In the genomic region with DNA sequence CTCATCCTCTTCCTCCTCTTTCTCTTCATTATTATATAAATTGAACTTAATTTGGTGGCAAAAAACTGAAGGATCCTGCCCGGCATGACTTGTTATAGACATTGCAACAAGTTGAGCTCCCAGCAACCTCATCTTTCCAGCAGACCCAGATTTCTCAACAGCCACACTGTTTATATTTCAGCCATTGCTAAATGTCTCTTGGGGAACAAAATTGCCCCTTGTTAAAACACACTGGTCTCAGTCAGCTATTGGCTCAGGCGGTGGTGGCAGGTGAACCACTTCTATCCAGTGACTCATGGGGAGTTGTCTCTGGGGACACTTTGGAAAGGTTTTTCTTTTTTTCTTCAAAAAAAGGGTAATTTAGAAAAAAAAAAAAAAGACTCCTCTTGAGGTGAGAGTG, we compare ENCODE assay signal across 23 mouse cellular contexts. TPM values are rescaled to one million over a fixed set of nuclear protein-coding genes. Genes with fewer than 3 reads are reported as not detected.
A peak's percentile ranks its signal among the peaks of the same experiment; 100 is the strongest.
DNase-seq lines count a peak whose midpoint lies in the region; ATAC-seq lines count a peak whose summit lies in the region.
"Had no signal": no experiment of that assay in that cellular context is flagged by ENCODE, and none has a peak within 500 bp of the region (broad histone marks: within the 10 kb centered on the region; RNA-seq: fewer than 3 reads in every experiment).

No protein-coding gene starts in this region.

- no peak overlapping the region for H3K4me2 ChIP-seq in liver, embryonic 16.5 days (ENCODE audit: low read depth, low read length)
- H3K4me2 ChIP-seq in liver, embryonic 11.5 days, result no peak overlapping the region
- H3K4me2 ChIP-seq in hindbrain, embryonic 11.5 days (replicated peaks; ENCODE audit: low read depth, low read length), result no peak overlapping the region
- H3K4me2 ChIP-seq: embryonic facial prominence, embryonic 12.5 days; forebrain, embryonic 12.5 days; forebrain, embryonic 15.5 days; heart, embryonic 11.5 days; hindbrain, embryonic 13.5 days had no signal

- H3K4me1 ChIP-seq in liver, embryonic 16.5 days (ENCODE audit: control insufficient read depth, low read depth, low read length), result no peaks in the 10 kb centered on the region
- H3K4me1 ChIP-seq in liver, embryonic 11.5 days (replicated peaks; ENCODE audit: control insufficient read depth, insufficient read depth, low read length), result no peaks in the 10 kb centered on the region
- H3K4me1 ChIP-seq in hindbrain, embryonic 11.5 days (replicated peaks; ENCODE audit: control insufficient read depth, insufficient read depth, low read length), result no peaks in the 10 kb centered on the region
- H3K4me1 ChIP-seq: embryonic facial prominence, embryonic 12.5 days; forebrain, embryonic 12.5 days; forebrain, embryonic 15.5 days; hindbrain, embryonic 13.5 days had no signal

- no peak overlapping the region for H3K4me3 ChIP-seq in liver, embryonic 16.5 days (ENCODE audit: low read depth, low read length)
- no peak overlapping the region for H3K4me3 ChIP-seq in liver, embryonic 11.5 days (ENCODE audit: low read depth, low read length)
- no peak overlapping the region for H3K4me3 ChIP-seq in hindbrain, embryonic 11.5 days (ENCODE audit: low read depth, low read length)
- H3K4me3 ChIP-seq: embryonic facial prominence, embryonic 12.5 days; erythroblast, embryonic 14.5 days; forebrain, embryonic 12.5 days; forebrain, embryonic 15.5 days; heart, adult 2 months; hindbrain, embryonic 13.5 days had no signal

- peak; percentile 14 for DNase-seq in adrenal gland, postnatal 10 days
- DNase-seq in adrenal gland, adult 18-20 months (ENCODE audit: low spot score in 2 of 2), result no peak
- DNase-seq in liver, embryonic 11.5 days (ENCODE audit: low spot score), result no peak
- peak; percentile 4 for DNase-seq in lung, postnatal 25 days (ENCODE audit: low spot score)
- DNase-seq in lung, postnatal 10 days, result no peak
- no peak for DNase-seq in hindbrain, embryonic 11.5 days (ENCODE audit: low spot score)
- DNase-seq: adrenal gland, adult 8-10 months; adrenal gland, postnatal 36 days; cerebellum, adult 18-20 months; cerebellum, adult 9-10 months; cerebellum, postnatal 14 days; gastrocnemius, postnatal 25 days; heart, adult 2 months had no signal

- no peak overlapping the region for H3K27ac ChIP-seq in liver, embryonic 16.5 days (ENCODE audit: low read length)
- no peak overlapping the region for H3K27ac ChIP-seq in liver, embryonic 11.5 days (ENCODE audit: low read depth, low read length)
- H3K27ac ChIP-seq in hindbrain, embryonic 11.5 days (ENCODE audit: low read depth, low read length), result no peak overlapping the region
- H3K27ac ChIP-seq: embryonic facial prominence, embryonic 12.5 days; forebrain, embryonic 12.5 days; forebrain, embryonic 15.5 days; heart, adult 2 months; hindbrain, embryonic 13.5 days had no signal

- 79% methylated on average over 2 of the region's 2 CpGs for WGBS in liver, embryonic 16.5 days (ENCODE audit: insufficient replicate concordance)
- WGBS in liver, embryonic 11.5 days, result 93% methylated on average over 2 of the region's 2 CpGs
- 92% methylated on average over 2 of the region's 2 CpGs for WGBS in hindbrain, embryonic 11.5 days

- H3K36me3 ChIP-seq in liver, embryonic 16.5 days (ENCODE audit: control insufficient read depth, insufficient read depth), result no peaks in the 10 kb centered on the region
- no peaks in the 10 kb centered on the region for H3K36me3 ChIP-seq in liver, embryonic 11.5 days (ENCODE audit: control insufficient read depth, insufficient read depth, low read length)
- no peaks in the 10 kb centered on the region for H3K36me3 ChIP-seq in hindbrain, embryonic 11.5 days (ENCODE audit: control insufficient read depth, insufficient read depth, low read length)
- H3K36me3 ChIP-seq: embryonic facial prominence, embryonic 12.5 days; forebrain, embryonic 12.5 days; forebrain, embryonic 15.5 days; hindbrain, embryonic 13.5 days had no signal

- H3K27me3 ChIP-seq in liver, embryonic 16.5 days (ENCODE audit: control insufficient read depth, insufficient read depth, low read depth, low read length), result no peaks in the 10 kb centered on the region
- H3K27me3 ChIP-seq in liver, embryonic 11.5 days (replicated peaks; ENCODE audit: control insufficient read depth, insufficient read depth, low read length), result no peaks in the 10 kb centered on the region; the same call in 1 of the 2 replicates
- H3K27me3 ChIP-seq in hindbrain, embryonic 11.5 days (ENCODE audit: control insufficient read depth, insufficient read depth, low read length), result no peaks in the 10 kb centered on the region; the same call in 1 of the 2 replicates
- H3K27me3 ChIP-seq: embryonic facial prominence, embryonic 12.5 days; forebrain, embryonic 12.5 days; forebrain, embryonic 15.5 days; hindbrain, embryonic 13.5 days had no signal

- peak; percentile 53; the same call in 1 of the 2 replicates for ATAC-seq in liver, embryonic 16.5 days (ENCODE audit: low read depth)
- ATAC-seq in liver, embryonic 11.5 days (replicated peaks; ENCODE audit: low FRiP score), result no peak
- no peak for ATAC-seq in hindbrain, embryonic 11.5 days (ENCODE audit: low FRiP score)
- ATAC-seq: forebrain, embryonic 15.5 days; hindbrain, embryonic 16.5 days; Patski had no signal

- H3K9ac ChIP-seq in liver, embryonic 16.5 days (ENCODE audit: low read depth, low read length), result no peak overlapping the region
- no peak overlapping the region for H3K9ac ChIP-seq in liver, embryonic 11.5 days (ENCODE audit: low read depth, low read length)
- H3K9ac ChIP-seq in hindbrain, embryonic 11.5 days (ENCODE audit: low read depth, low read length), result no peak overlapping the region
- H3K9ac ChIP-seq: embryonic facial prominence, embryonic 12.5 days; forebrain, embryonic 12.5 days; forebrain, embryonic 15.5 days; hindbrain, embryonic 13.5 days had no signal

- H3K9me3 ChIP-seq in liver, embryonic 16.5 days (replicated peaks; ENCODE audit: control insufficient read depth, low read length), result no peaks in the 10 kb centered on the region
- H3K9me3 ChIP-seq in liver, embryonic 11.5 days (ENCODE audit: control insufficient read depth, low read length), result no peaks in the 10 kb centered on the region
- no peaks in the 10 kb centered on the region for H3K9me3 ChIP-seq in hindbrain, embryonic 11.5 days (ENCODE audit: control insufficient read depth, low read length)
- H3K9me3 ChIP-seq: embryonic facial prominence, embryonic 12.5 days; forebrain, embryonic 12.5 days; forebrain, embryonic 15.5 days; hindbrain, embryonic 13.5 days had no signal

RNA-seq across cellular contexts. Expression of a gene that starts 8.3 kb away (rescaled TPM):
- 100 to 1,000 TPM; 412 to 444 TPM for total RNA-seq in adrenal gland, postnatal 10 days (2021)
- 100 to 1,000 TPM; 243 to 314 TPM for total RNA-seq in adrenal gland, adult 18-20 months (2021)
- 109 and 117 TPM in 2 replicates for polyA plus RNA-seq in liver, embryonic 16.5 days (2015; fragmentation: Nextera tagmentation; extraction: Ambion mirVana)
- polyA plus RNA-seq in liver, embryonic 11.5 days (2014; fragmentation: Nextera tagmentation; extraction: Ambion mirVana), result 218 and 231 TPM in 2 replicates
- 284 TPM in 2 replicates for polyA plus RNA-seq in hindbrain, embryonic 11.5 days (2014; fragmentation: Nextera tagmentation; extraction: Ambion mirVana)

RNA-seq across cellular contexts. Expression of a gene that starts 47.0 kb away (rescaled TPM):
- 1 to 10 TPM; 3.3 to 4.8 TPM for total RNA-seq in adrenal gland, postnatal 10 days (2021)
- total RNA-seq in adrenal gland, adult 18-20 months (2021), result 1 to 10 TPM in 1 of 2 experiments, under 1 TPM in 1; 0.93 to 1.3 TPM
- polyA plus RNA-seq in liver, embryonic 16.5 days (2015; fragmentation: Nextera tagmentation; extraction: Ambion mirVana), result 1.5 and 1.6 TPM in 2 replicates
- 6.6 and 6.9 TPM in 2 replicates for polyA plus RNA-seq in liver, embryonic 11.5 days (2014; fragmentation: Nextera tagmentation; extraction: Ambion mirVana)
- 15.1 and 21.2 TPM in 2 replicates for polyA plus RNA-seq in hindbrain, embryonic 11.5 days (2014; fragmentation: Nextera tagmentation; extraction: Ambion mirVana)
- total RNA-seq: hematopoietic stem cell, adult 5-6 weeks had no signal

RNA-seq across cellular contexts. Expression of a gene that starts 56.1 kb away (rescaled TPM):
- total RNA-seq in adrenal gland, postnatal 10 days (2021), result 1 to 10 TPM in 1 of 2 experiments, under 1 TPM in 1; 0.72 to 1.4 TPM
- total RNA-seq in adrenal gland, adult 18-20 months (2021), result 1 to 10 TPM in 1 of 2 experiments, under 1 TPM in 1; 0.93 to 1.1 TPM
- polyA plus RNA-seq in liver, embryonic 16.5 days (2015; fragmentation: Nextera tagmentation; extraction: Ambion mirVana), result 0.05 and 0.07 TPM in 2 replicates
- 0.18 and 0.23 TPM in 2 replicates for polyA plus RNA-seq in liver, embryonic 11.5 days (2014; fragmentation: Nextera tagmentation; extraction: Ambion mirVana)
- 1.3 and 1.8 TPM in 2 replicates for polyA plus RNA-seq in hindbrain, embryonic 11.5 days (2014; fragmentation: Nextera tagmentation; extraction: Ambion mirVana)
- total RNA-seq: hematopoietic stem cell, adult 5-6 weeks had no signal
- polyA plus RNA-seq: erythroblast, embryonic 14.5 days; Patski had no signal

Comparison
In these comparisons a context has a peak if more than half of its experiments do, and no peak if none do; other contexts are left out.
1. DNase-seq: peak in adrenal gland, postnatal 10 days (single experiment) and lung, postnatal 25 days (single experiment); none in adrenal gland, adult 18-20 months (0 of 2), liver, embryonic 11.5 days (single experiment), lung, postnatal 10 days (single experiment) and hindbrain, embryonic 11.5 days (single experiment).